Mouse (Mus musculus) frontal cortex, postnatal 10 days (tissue): ENCODE results near the gene Golph3.

Experiments
- DNase-seq, 2 experiments: peaks; one replicate each; pipeline ENCODE4 v3.0.0; 2022; ENCODE audit warnings: low spot score in 2 of 2, mixed read lengths in 1 of 2

The Golph3 gene

GRCm38 (mm10) chr15:12321091-12321787 is at the start of gene Golph3:
Golph3 (plus strand) TSS chr15:12321450.
- DNase-seq, result peak; percentile 89 to 94

GRCm38 (mm10) chr15:12273325-12274052 is 47.8 kb upstream of the Golph3 start:
- no peak for DNase-seq

- no peak for DNase-seq
Measured at GRCm38 (mm10) chr15:12274053-12274769, 47.0 kb upstream of the Golph3 start.

GRCm38 (mm10) chr15:12275091-12275623 is 46.1 kb upstream of the Golph3 start:
- DNase-seq, result no peak

GRCm38 (mm10) chr15:12279816-12280215 is 41.4 kb upstream of the Golph3 start:
- no peak for DNase-seq

GRCm38 (mm10) chr15:12284794-12285534 is 36.3 kb upstream of the Golph3 start:
- peak in 1 of 2 experiments; percentile 37 for DNase-seq

GRCm38 (mm10) chr15:12285535-12285809 is 35.8 kb upstream of the Golph3 start:
- DNase-seq, result no peak

GRCm38 (mm10) chr15:12290330-12290729 is 30.9 kb upstream of the Golph3 start:
- DNase-seq, result no peak

GRCm38 (mm10) chr15:12291757-12292156 is 29.5 kb upstream of the Golph3 start:
- DNase-seq, result no peak

GRCm38 (mm10) chr15:12296228-12296627 is 25.0 kb upstream of the Golph3 start:
- DNase-seq, result no peak

GRCm38 (mm10) chr15:12298231-12298737 is 23.0 kb upstream of the Golph3 start:
- DNase-seq, result no peak

- no peak for DNase-seq
Measured at GRCm38 (mm10) chr15:12301771-12302170, 19.5 kb upstream of the Golph3 start.

- DNase-seq, result peak in 1 of 2 experiments; percentile 25
Measured at GRCm38 (mm10) chr15:12306188-12307071, 14.8 kb upstream of the Golph3 start.

- no peak for DNase-seq
Measured at GRCm38 (mm10) chr15:12307114-12307513, 14.1 kb upstream of the Golph3 start.

- no peak for DNase-seq
Measured at GRCm38 (mm10) chr15:12308539-12308938, 12.7 kb upstream of the Golph3 start.

- no peak for DNase-seq
Measured at GRCm38 (mm10) chr15:12310676-12311075, 10.6 kb upstream of the Golph3 start.

GRCm38 (mm10) chr15:12311465-12311864 is 9.8 kb upstream of the Golph3 start:
- DNase-seq, result no peak

- no peak for DNase-seq
Measured at GRCm38 (mm10) chr15:12313255-12313654, 8.0 kb upstream of the Golph3 start.

GRCm38 (mm10) chr15:12314584-12314983 is 6.7 kb upstream of the Golph3 start:
- DNase-seq, result no peak

GRCm38 (mm10) chr15:12315996-12316395 is 5.3 kb upstream of the Golph3 start:
- no peak for DNase-seq

GRCm38 (mm10) chr15:12317290-12317689 is 4.0 kb upstream of the Golph3 start:
- no peak for DNase-seq
